ENCODE assay signal across 7 mouse cellular contexts in genomic region chr13:34343719-34344375, GRCm38 (mm10). TPM values are rescaled to one million over a fixed set of nuclear protein-coding genes. Genes with fewer than 3 reads are reported as not detected.
DNase-seq lines count a peak whose midpoint lies in the region; ATAC-seq and TF ChIP-seq lines count a peak whose summit lies in the region.

No protein-coding gene starts in this region.

- H3K4me2 ChIP-seq in heart, embryonic 14.5 days (ENCODE audit: low read length) = peak overlapping the region; percentile 98

- H3K9me3 ChIP-seq in heart, embryonic 14.5 days (ENCODE audit: control insufficient read depth, low read length) = peaks cover 3% of the 10 kb centered on the region; the same call in 1 of the 2 replicates

- no peak for TF ChIP-seq CTCF in small intestine, adult 2 months (IDR thresholded peaks at IDR 0.05; ENCODE audit: extremely low read depth, insufficient read length, insufficient replicate concordance, low read depth, low read length)

- peak overlapping the region; percentile 56 to 75 for H3K4me3 ChIP-seq in heart, embryonic 14.5 days (ENCODE audit: control insufficient read depth in 1 of 2, insufficient read depth in 1 of 2, low read depth in 1 of 2, low read length in 2 of 2)
- H3K4me3 ChIP-seq in small intestine, adult 2 months (ENCODE audit: low read depth, low read length) = peak overlapping the region; percentile 79

- WGBS in heart, embryonic 14.5 days = 2% methylated on average over 31 of the region's 31 CpGs
- WGBS in small intestine, adult 2 months = 2% methylated on average over 31 of the region's 31 CpGs

- no peaks in the 10 kb centered on the region for H3K36me3 ChIP-seq in heart, embryonic 14.5 days (ENCODE audit: control insufficient read depth, insufficient read depth, low read length)
- H3K36me3 ChIP-seq in small intestine, adult 2 months (ENCODE audit: control insufficient read depth, insufficient read depth, low read length) = no peaks in the 10 kb centered on the region

- no peak for ATAC-seq in heart, embryonic 14.5 days (ENCODE audit: insufficient number of reproducible peaks, insufficient read depth, low FRiP score, low read depth)

- peak overlapping the region; percentile 84 for H3K9ac ChIP-seq in heart, embryonic 14.5 days (ENCODE audit: low read length)

- peak overlapping the region in 1 of 2 experiments; percentile 77; a peak in 2 of 4 replicates for H3K27ac ChIP-seq in heart, embryonic 14.5 days (replicated peaks in 1 of 2; ENCODE audit: control insufficient read depth in 1 of 2, insufficient read depth in 1 of 2, low read depth in 2 of 2, low read length in 2 of 2)
- H3K27ac ChIP-seq in small intestine, adult 2 months (ENCODE audit: insufficient read depth, low read depth, low read length) = 0 out of 2 replicates have a peak overlapping the region, but pooled peaks have one; percentile 6

- peak; percentile 17 to 38 for DNase-seq in B cell, adult 2 months
- DNase-seq in ES-CJ7 (ENCODE audit: low read depth, low spot score) = peak; percentile 42
- DNase-seq in embryo, embryonic 11 days = peak; percentile 37
- peak; percentile 56 to 64 for DNase-seq in layer of hippocampus, postnatal 10 days (ENCODE audit: low spot score in 2 of 2)
- peak; percentile 25 for DNase-seq in lung, postnatal 10 days

- H3K4me1 ChIP-seq in heart, embryonic 14.5 days (ENCODE audit: control insufficient read depth in 2 of 2, insufficient read depth in 2 of 2, low read length in 2 of 2) = peaks cover 14 to 25% of the 10 kb centered on the region in 2 experiments
- H3K4me1 ChIP-seq in small intestine, adult 2 months (ENCODE audit: control insufficient read depth, insufficient read depth, insufficient read length, low read length) = peaks cover 9% of the 10 kb centered on the region

- no peak for TF ChIP-seq POLR2A in small intestine, adult 2 months (IDR thresholded peaks at IDR 0.05; ENCODE audit: low read depth, low read length)

- H3K27me3 ChIP-seq in heart, embryonic 14.5 days (ENCODE audit: control insufficient read depth, insufficient read depth, low read length) = peaks cover 7% of the 10 kb centered on the region; the same call in 1 of the 2 replicates
- no peaks in the 10 kb centered on the region for H3K27me3 ChIP-seq in small intestine, adult 2 months (ENCODE audit: control insufficient read depth, insufficient read depth, low read length)

RNA-seq across cellular contexts. Expression of gene Slc22a23, which starts 1.1 kb away (rescaled TPM):
- polyA plus RNA-seq in heart, embryonic 14.5 days (2014; fragmentation: Nextera tagmentation; extraction: Ambion mirVana) = 7.8 and 8.5 TPM in 2 replicates
- 10 to 100 TPM; 51.4 to 51.8 TPM for total RNA-seq in layer of hippocampus, postnatal 10 days (2021)
- polyA plus RNA-seq in small intestine, adult 2 months (2012; rRNA removed) = 25.9 and 52.9 TPM in 2 replicates
